Mouse (Mus musculus) thymus, adult 2 months (tissue): Measurements from ENCODE around the gene Gm9999. TPM values are rescaled to one million over a fixed set of nuclear protein-coding genes. Genes with fewer than 3 reads are reported as not detected.
"Not testable (repeated sequence)": the region's sequence is repeated elsewhere in the genome, so short reads cannot be mapped to it uniquely, and the experiment has no call there.

Source experiments
- DNase-seq: peaks from one replicate; pipeline ENCODE4 v3.0.0; 2021
- H3K27ac ChIP-seq: fragments of 200-500 bp; 2 replicates; pipeline ENCODE4 v1.5.1; 2012; ENCODE audit warnings: low read length, control low read depth; ENCODE audit not compliant: control insufficient read depth, insufficient read depth
- H3K27me3 ChIP-seq: fragments of 200-500 bp; 2 replicates; pipeline ENCODE4 v1.6.1; 2012; ENCODE audit warnings: mild to moderate bottlenecking, low read length, moderate library complexity, mixed read lengths; ENCODE audit not compliant: control insufficient read depth, insufficient read depth
- H3K36me3 ChIP-seq: fragments of 200-500 bp; 2 replicates; pipeline ENCODE4 v1.6.1; 2012; ENCODE audit warnings: mild to moderate bottlenecking, low read length, moderate library complexity; ENCODE audit not compliant: control insufficient read depth, insufficient read depth
- H3K4me1 ChIP-seq: fragments of 200-500 bp; replicated peaks from 2 replicates; pipeline ENCODE4 v1.6.1; 2012; ENCODE audit warnings: low read length; ENCODE audit not compliant: control insufficient read depth, insufficient read depth
- H3K4me3 ChIP-seq: fragments of 200-500 bp; 2 replicates; pipeline ENCODE4 v1.5.1; 2012; ENCODE audit warnings: mild to moderate bottlenecking, low read length, control low read depth, moderate library complexity; ENCODE audit not compliant: control insufficient read depth, insufficient read depth
- CTCF ChIP-seq: fragments of 200-500 bp; IDR thresholded peaks from 2 replicates; pipeline ENCODE4 v1.5.1; 2012; ENCODE audit warnings: mild to moderate bottlenecking, control low read depth, low read length, moderate library complexity, borderline replicate concordance; ENCODE audit not compliant: control insufficient read depth, poor library complexity, insufficient read depth; ENCODE audit errors: extremely low read depth
- POLR2A ChIP-seq: fragments of 200-500 bp; IDR thresholded peaks from 2 replicates; pipeline ENCODE4 v1.6.1; 2012; ENCODE audit warnings: mild to moderate bottlenecking, low read length, control low read depth, moderate library complexity; ENCODE audit not compliant: control insufficient read depth, poor library complexity, insufficient read depth; ENCODE audit errors: extremely low read depth
- whole genome bisulfite sequencing: fragments of 180-500 bp; shearing (Covaris S2); methylation state at CpG from one replicate; pipeline ENCODE4 v1.1.7; 2018; 5-methylcytosine and 5-hydroxymethylcytosine counted together
- polyA plus RNA-seq: library from polyadenylated mRNA; depleted of rRNA; stranded (reverse); fragments of >200 nt; gene quantifications from 2 replicates; pipeline ENCODE4 v1.2.3, GENCODE M21; 2012

Gene Gm9999
- polyA plus RNA-seq, 1 experiment = 0.54 TPM

GRCm38 (mm10) chr7:46985718-46986505 lies 2.5 kb downstream of the Gm9999 start:
- Histone ChIP-seq H3K36me3 (no peaks in the 10 kb centered on the region), H3K27ac (no peak overlapping the region), H3K4me3 (no peak overlapping the region), H3K27me3 (no peaks in the 10 kb centered on the region), H3K4me1 (no peaks in the 10 kb centered on the region)
- TF ChIP-seq POLR2A (no peak), CTCF (no peak)
- DNase-seq = no peak
- 82% methylated on average over 8 of the region's 8 CpGs for WGBS

- 79% methylated on average over 5 of the region's 5 CpGs for WGBS
- no peak overlapping the region for H3K4me3 ChIP-seq
- H3K36me3 ChIP-seq = peaks cover 2% of the 10 kb centered on the region; the same call in 1 of the 2 replicates
- H3K4me1 ChIP-seq = no peaks in the 10 kb centered on the region
- no peak for DNase-seq
- H3K27me3 ChIP-seq = no peaks in the 10 kb centered on the region
- H3K27ac ChIP-seq = no peak overlapping the region
- TF ChIP-seq POLR2A (no peak), CTCF (no peak)
These were observed 3.3 kb downstream of the Gm9999 start for GRCm38 (mm10) chr7:46986646-46987045.

- H3K27ac ChIP-seq = no peak overlapping the region
- 68% methylated on average over 2 of the region's 2 CpGs for whole genome bisulfite sequencing
- no peaks in the 10 kb centered on the region for H3K4me1 ChIP-seq
- no peak overlapping the region for H3K4me3 ChIP-seq
- no peak for TF ChIP-seq POLR2A
- no peak for TF ChIP-seq CTCF
- peaks cover 7% of the 10 kb centered on the region; the same call in 1 of the 2 replicates for H3K36me3 ChIP-seq
- no peak for DNase-seq
- H3K27me3 ChIP-seq = no peaks in the 10 kb centered on the region
These were observed 3.7 kb downstream of the Gm9999 start for GRCm38 (mm10) chr7:46987073-46987472.

DNA sequence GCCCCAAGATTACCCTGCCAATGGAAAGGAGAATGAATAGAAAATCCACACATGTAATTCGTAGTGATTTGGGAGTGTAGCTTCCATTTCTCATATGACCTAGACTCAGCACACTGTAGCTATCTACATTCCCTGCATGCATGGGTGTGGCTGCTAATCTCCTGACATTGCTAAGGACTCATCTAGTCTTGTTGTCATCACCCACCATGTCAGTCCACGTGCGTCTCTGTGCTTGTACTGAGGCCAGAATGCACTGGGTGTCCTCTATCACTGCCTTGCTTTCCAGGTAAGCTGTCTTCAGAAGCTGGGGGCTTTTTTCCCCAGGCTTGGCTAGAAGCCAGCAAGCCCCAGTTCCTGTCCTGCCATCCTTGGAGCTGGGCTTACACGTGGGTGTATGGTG lies 6.0 kb downstream of the Gm9999 start:
- 83% methylated on average over 4 of the region's 4 CpGs for WGBS
- H3K36me3 ChIP-seq = peaks cover 27% of the 10 kb centered on the region
- not testable (repeated sequence) for H3K27me3 ChIP-seq, H3K4me3 ChIP-seq, H3K27ac ChIP-seq, DNase-seq, H3K4me1 ChIP-seq

DNA sequence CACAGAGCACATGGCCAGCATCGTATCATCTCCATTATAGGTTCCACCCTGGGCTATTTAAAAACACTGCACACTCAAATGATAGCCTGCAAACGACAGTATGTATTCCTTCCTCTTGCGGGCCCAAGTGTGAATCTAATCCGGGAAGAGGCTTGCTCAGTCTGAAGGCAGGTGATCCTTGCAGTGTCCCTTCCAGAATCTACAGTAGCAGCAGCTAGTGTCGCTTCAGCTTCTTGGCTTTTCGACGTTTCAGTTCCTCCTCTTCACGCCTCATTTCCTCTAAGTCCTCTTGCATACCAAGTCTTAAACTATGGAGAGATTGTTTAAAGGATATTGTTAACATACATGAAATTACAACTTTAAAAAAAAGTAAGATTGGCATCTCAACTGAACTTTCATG lies 9.7 kb downstream of the Gm9999 start:
- no peak for DNase-seq
- peaks cover 56% of the 10 kb centered on the region for H3K36me3 ChIP-seq
- TF ChIP-seq POLR2A (no peak), CTCF (no peak)
- H3K27me3 ChIP-seq = no peaks in the 10 kb centered on the region
- no peaks in the 10 kb centered on the region for H3K4me1 ChIP-seq
- 86% methylated on average over 8 of the region's 8 CpGs for WGBS
- H3K4me3 ChIP-seq = no peak overlapping the region
- no peak overlapping the region for H3K27ac ChIP-seq

DNA sequence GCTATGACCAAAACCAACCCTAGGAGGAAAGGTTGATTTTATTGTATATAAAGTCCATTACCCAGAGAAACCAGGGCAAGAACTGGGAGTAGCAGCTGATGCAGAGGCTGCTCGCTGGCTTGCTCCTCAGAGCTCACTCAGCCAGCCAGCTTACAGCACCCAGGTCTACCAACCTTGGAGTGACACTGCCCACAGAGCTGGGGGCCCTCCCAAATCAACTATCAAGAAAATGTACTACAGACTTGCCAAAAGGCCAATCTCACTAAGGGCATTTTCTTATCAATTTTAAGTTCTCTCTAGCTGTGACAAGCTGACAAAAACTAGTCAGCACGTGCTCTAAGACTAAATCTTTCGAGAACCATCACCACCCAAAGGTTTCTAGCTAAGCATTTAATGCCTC lies 12.2 kb downstream of the Gm9999 start:
- Histone ChIP-seq H3K27ac (no peak overlapping the region), H3K4me1 (no peaks in the 10 kb centered on the region), H3K27me3 (no peaks in the 10 kb centered on the region), H3K36me3 (peaks cover 70% of the 10 kb centered on the region), H3K4me3 (no peak overlapping the region)
- no peak for TF ChIP-seq CTCF
- WGBS = 96% methylated on average over 3 of the region's 3 CpGs
- DNase-seq = no peak

DNA sequence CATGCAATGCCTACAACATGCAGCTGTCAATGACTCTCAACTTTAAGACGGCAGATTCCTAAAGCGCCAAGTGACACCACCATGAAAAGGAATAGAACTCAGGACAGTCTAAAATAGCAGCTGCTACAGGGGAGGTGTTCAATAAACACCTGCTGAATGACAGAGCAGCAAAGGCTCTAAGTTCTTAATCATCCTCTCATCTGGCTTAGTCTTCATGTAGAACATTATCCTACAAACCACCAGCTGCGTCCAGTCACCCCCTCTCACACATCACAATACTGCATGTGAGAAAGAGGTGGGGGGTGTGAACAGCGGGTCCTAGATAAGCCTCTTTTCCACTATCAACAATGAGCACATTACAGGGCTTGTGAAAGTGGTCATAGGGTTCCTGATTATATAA lies 13.6 kb downstream of the Gm9999 start:
- H3K36me3 ChIP-seq = peaks cover 64% of the 10 kb centered on the region
- WGBS = 97% methylated on average over 4 of the region's 4 CpGs
- no peaks in the 10 kb centered on the region for H3K4me1 ChIP-seq
- no peak overlapping the region for H3K4me3 ChIP-seq
- H3K27me3 ChIP-seq = no peaks in the 10 kb centered on the region
- no peak for DNase-seq
- TF ChIP-seq POLR2A (no peak), CTCF (no peak)
- no peak overlapping the region for H3K27ac ChIP-seq
